Mouse (Mus musculus) CD8-positive naive resting alpha-beta T cell, adult 2 months (primary cell): ENCODE measurements around the gene Zfyve27.

ENCODE experiments used
- DNase-seq, 2 experiments: peaks; one replicate each; pipeline ENCODE4 v3.0.0; 2022; ENCODE audit warnings: low read depth in 2 of 2, low spot score in 2 of 2

Gene Zfyve27

GRCm38 (mm10) chr19:42230986-42231385 lies 67.2 kb downstream of the Zfyve27 start:
- no peak for DNase-seq

GRCm38 (mm10) chr19:42237602-42238340 lies 74.0 kb downstream of the Zfyve27 start:
- DNase-seq: no peak

DNA sequence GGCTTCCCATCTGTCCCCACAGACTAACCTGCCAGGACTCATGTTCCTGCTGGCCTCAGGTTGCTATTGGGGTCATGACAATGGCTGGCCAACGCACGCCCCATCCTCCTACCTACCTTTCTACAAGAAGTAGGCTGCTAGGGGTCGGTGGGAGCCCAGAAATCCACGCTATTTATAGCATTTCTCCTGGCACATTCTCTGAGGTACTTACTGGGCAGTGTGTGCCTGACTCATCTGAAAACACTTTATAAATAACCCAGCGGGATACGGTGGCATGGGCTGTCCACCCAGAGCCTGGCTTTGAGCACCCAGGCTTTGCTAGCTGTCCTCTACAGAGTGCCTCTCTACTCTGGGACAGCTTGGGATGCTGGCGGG lies 74.6 kb downstream of the Zfyve27 start:
- no peak for DNase-seq

- DNase-seq: no peak
Measured at GRCm38 (mm10) chr19:42240881-42241280, 77.1 kb downstream of the Zfyve27 start.

DNA sequence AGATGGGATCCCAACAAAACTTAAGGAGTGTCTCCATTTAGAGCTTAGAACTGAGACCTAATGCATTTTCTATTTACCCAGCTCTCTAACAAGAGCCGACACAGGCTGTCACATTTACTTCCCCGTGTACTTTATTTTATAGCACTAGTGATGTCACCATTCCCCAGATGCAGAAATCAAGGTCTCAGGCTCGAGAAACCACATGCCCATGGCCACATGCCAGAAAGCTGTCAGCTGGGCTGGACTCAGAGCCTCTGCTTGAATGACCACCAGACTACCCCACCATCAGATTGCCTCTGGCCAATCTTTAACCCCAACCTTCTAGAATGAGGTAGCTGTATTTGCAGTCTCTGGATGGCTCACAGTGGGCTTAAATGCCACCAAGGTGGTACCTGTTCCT lies 79.7 kb downstream of the Zfyve27 start:
- no peak for DNase-seq
